Mouse (Mus musculus): Measurements from ENCODE around the gene Olfr684.

The Olfr684 gene

DNA sequence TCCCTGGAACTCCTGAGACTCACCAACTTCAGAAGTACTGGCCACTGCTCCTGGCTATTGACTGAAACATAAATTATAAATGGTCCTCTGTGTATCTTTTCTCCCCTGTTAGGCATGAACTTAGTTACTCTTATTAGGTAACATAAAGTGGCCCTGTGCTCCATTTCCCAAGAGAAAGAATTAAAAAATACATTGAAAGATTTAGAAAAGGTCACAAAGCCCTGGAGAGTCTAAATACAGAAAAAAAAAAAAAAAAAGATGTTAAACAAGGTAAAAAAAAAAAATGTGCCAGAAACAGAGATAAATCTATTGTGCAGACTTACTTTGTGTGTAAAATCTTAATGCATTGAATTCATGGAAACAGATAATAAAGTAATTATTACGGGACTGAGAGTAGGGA lies at the start of gene Olfr684:
Gene Olfr684, minus strand, starts transcription at position 101 of the 400 bp plus-strand sequence.
- DNase-seq = no peak

DNA sequence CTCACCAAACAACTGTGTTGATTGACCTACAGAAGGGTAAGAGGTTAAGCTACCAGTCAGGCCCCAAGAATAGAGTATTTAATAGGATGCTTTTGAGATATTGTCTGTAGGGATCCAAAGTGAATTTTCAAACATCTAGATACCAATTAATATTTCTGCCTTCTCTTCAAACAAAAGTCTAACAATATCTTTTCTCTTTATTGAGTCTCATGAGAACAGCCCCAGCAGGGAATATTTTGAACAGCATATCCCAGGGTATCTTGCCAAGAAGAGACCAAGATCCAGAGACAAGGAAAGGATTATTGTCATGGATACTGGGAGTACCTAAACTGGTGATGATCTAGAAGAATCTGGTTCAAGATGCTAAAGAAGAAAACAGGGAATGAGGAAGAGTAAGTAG lies 43.9 kb upstream of the Olfr684 start, which contains the start of gene Olfr686:
Gene Olfr686, minus strand, starts transcription at position 101 of the 400 bp plus-strand sequence.
- no peak for DNase-seq

DNA sequence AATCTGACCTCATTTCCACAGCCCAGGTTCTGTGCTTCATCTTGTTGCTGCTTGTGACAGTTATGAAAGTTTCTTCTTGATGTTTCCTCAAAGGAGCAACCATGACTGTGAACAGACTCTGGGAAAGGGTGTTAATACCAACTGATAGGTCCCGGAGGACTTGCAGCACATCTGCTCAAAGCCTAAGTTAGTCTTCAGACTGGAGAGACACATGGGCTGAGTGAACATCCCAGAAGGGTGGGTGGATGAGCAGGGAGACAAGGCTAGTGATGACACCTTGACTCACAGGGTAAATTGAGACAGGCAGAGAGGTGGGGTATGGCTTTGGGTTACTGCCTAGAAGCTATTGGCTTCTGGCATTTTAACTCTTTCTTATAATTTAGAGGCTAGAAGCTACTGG lies 22.5 kb upstream of the Olfr684 start, which contains the start of gene Olfr685:
Gene Olfr685, minus strand, starts transcription at position 101 of the 400 bp plus-strand sequence.
- no peak for DNase-seq

GRCm38 (mm10) chr7:105170773-105171172 lies 7.3 kb upstream of the Olfr684 start:
- no peak for DNase-seq

- DNase-seq = no peak
Observed at GRCm38 (mm10) chr7:105146912-105147311, 16.5 kb downstream of the Olfr684 start, which contains the start of gene Olfr683. Gene Olfr683 (minus strand): TSS chr7:105147012.

DNA sequence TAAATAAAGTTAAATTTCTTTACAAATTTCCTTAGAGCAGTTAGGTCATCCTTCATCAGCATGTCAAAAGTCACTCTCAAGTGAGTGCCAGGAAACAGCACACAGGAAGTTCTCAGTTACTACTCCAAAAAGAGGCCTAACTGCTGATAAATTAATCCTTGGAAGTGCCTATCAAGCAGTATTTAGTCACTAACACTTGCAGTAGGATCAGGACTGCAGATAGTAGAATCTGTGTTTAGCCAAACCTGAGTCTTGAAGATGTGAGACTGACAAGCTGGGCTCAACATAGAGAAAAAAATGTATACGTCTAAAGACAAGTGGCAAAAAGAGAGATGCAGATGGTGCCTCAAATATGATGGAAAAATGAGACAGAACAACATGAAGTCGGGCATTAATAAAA lies 22.2 kb downstream of the Olfr684 start:
- no peak for DNase-seq

DNA sequence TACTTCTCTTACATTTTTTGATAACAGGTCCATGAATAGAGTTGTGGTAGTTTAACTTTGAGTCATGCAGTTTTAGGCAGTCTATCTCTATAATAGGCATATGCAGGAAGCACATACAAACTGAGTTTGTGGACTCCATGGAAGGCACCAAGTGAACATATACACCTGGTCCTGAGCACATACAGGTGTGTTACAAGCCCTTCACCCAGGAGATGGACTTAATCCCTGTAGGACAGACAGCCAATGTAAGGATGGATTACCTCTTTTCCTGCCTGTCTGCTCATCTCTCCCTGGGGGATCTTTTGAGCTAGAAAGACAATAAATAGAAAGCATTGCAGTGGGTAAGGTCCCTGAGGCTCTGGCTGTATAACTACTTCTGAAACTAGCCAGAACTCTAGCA lies 46.9 kb downstream of the Olfr684 start, which contains the start of gene Olfr681:
Gene Olfr681, plus strand, starts transcription at position 301 of the 400 bp plus-strand sequence.
- DNase-seq = no peak
